Mouse (Mus musculus) neutrophil, adult 5-6 weeks (primary cell): ENCODE measurements around the gene Ppm1j. TPM values are rescaled to one million over a fixed set of nuclear protein-coding genes. Genes with fewer than 3 reads are reported as not detected.
"Not testable (repeated sequence)": the region's sequence is repeated elsewhere in the genome, so short reads cannot be mapped to it uniquely, and the experiment has no call there.

Source experiments
- ATAC-seq: fragments of 151-379, 151-347 bp; 2 replicates; pipeline ENCODE4 v1.8.0; 2017; ENCODE audit warnings: mild to moderate bottlenecking, moderate TSS enrichment; ENCODE audit not compliant: insufficient number of reproducible peaks, poor library complexity, low FRiP score, severe bottlenecking; ENCODE audit errors: extremely low read depth
- total RNA-seq: library from RNA; stranded (forward); fragments of 200-1000 nt; gene quantifications from 2 replicates; pipeline ENCODE4 v1.2.3, GENCODE M21; 2017

Gene Ppm1j
- total RNA-seq, result 0.25 TPM in 1 of 2 replicates, not detected in the other

- no peak for ATAC-seq
These were observed at the start of gene Ppm1j for GRCm38 (mm10) chr3:104780561-104781420. Gene Ppm1j, plus strand, starts transcription at chr3:104781056.

- no peak for ATAC-seq
These were observed 47.9 kb upstream of the Ppm1j start for GRCm38 (mm10) chr3:104732907-104733306.

- no peak for ATAC-seq
These were observed 46.2 kb upstream of the Ppm1j start for GRCm38 (mm10) chr3:104734654-104735053.

- no peak for ATAC-seq
These were observed 38.9 kb upstream of the Ppm1j start for GRCm38 (mm10) chr3:104741954-104742353.

GRCm38 (mm10) chr3:104743161-104743560 lies 37.7 kb upstream of the Ppm1j start:
- ATAC-seq, result no peak

GRCm38 (mm10) chr3:104743864-104744263 lies 37.0 kb upstream of the Ppm1j start:
- ATAC-seq, result no peak

GRCm38 (mm10) chr3:104752845-104753244 lies 28.0 kb upstream of the Ppm1j start:
- not testable (repeated sequence) for ATAC-seq

- ATAC-seq, result peak; percentile 46; the same call in 1 of the 2 replicates
These were observed 22.4 kb upstream of the Ppm1j start for GRCm38 (mm10) chr3:104758406-104758805.

GRCm38 (mm10) chr3:104758869-104759268 lies 22.0 kb upstream of the Ppm1j start:
- no peak for ATAC-seq

GRCm38 (mm10) chr3:104762103-104762863 lies 18.6 kb upstream of the Ppm1j start:
- ATAC-seq, result not testable (repeated sequence)

GRCm38 (mm10) chr3:104765021-104765420 lies 15.8 kb upstream of the Ppm1j start:
- ATAC-seq, result no peak

GRCm38 (mm10) chr3:104767141-104767540 lies 13.7 kb upstream of the Ppm1j start:
- ATAC-seq, result no peak

- ATAC-seq, result no peak
These were observed 13.1 kb upstream of the Ppm1j start for GRCm38 (mm10) chr3:104767716-104768115.

- no peak for ATAC-seq
These were observed 11.7 kb upstream of the Ppm1j start for GRCm38 (mm10) chr3:104769135-104769534.

- ATAC-seq, result no peak
These were observed 10.8 kb upstream of the Ppm1j start for GRCm38 (mm10) chr3:104770035-104770434.

GRCm38 (mm10) chr3:104770918-104771317 lies 9.9 kb upstream of the Ppm1j start:
- no peak for ATAC-seq

GRCm38 (mm10) chr3:104771460-104771859 lies 9.4 kb upstream of the Ppm1j start:
- ATAC-seq, result no peak

GRCm38 (mm10) chr3:104773301-104773700 lies 7.6 kb upstream of the Ppm1j start:
- no peak for ATAC-seq

- no peak for ATAC-seq
These were observed 3.5 kb upstream of the Ppm1j start for GRCm38 (mm10) chr3:104777342-104777741.

GRCm38 (mm10) chr3:104779949-104780348 lies 907 bp upstream of the Ppm1j start:
- ATAC-seq, result 0 out of 2 replicates have a peak, but pooled peaks have one; percentile 30
